Mouse (Mus musculus) MEL (cell line): Measurements from ENCODE around the gene Drc1. TPM values are rescaled to one million over a fixed set of nuclear protein-coding genes. Genes with fewer than 3 reads are reported as not detected.

ENCODE experiments used
- DNase-seq: peaks from one replicate; pipeline ENCODE4 v3.0.0; 2011; ENCODE audit warnings: low read depth, low spot score
- H3K27ac ChIP-seq: 2 replicates; pipeline ENCODE4 v1.5.1; 2012; ENCODE audit warnings: low read depth, mild to moderate bottlenecking, control low read depth, low read length, moderate library complexity; ENCODE audit not compliant: control insufficient read depth
- H3K27me3 ChIP-seq, 2 experiments: fragments of 150-350 bp in 1 of 2; sonication (generic) in 1 of 2; 2 replicates each; pipeline ENCODE4 v1.6.1; 2012; ENCODE audit warnings: low read length in 2 of 2, mild to moderate bottlenecking in 2 of 2, improper control_type of control experiment in 1 of 2, moderate library complexity in 1 of 2; ENCODE audit not compliant: insufficient read depth in 2 of 2, control insufficient read depth in 1 of 2
- H3K36me3 ChIP-seq, 2 experiments: 2 replicates each; pipeline ENCODE4 v1.6.1; 2012 to 2014; ENCODE audit warnings: low read length in 2 of 2, improper control_type of control experiment in 1 of 2, inconsistent platforms in 1 of 2, mild to moderate bottlenecking in 1 of 2; ENCODE audit not compliant: insufficient read depth in 2 of 2, control insufficient read depth in 1 of 2
- H3K4me1 ChIP-seq, 2 experiments: fragments of 150-350 bp in 1 of 2; sonication (generic) in 1 of 2; 2 replicates each; pipeline ENCODE4 v1.6.1; 2012; ENCODE audit warnings: low read length in 2 of 2, improper control_type of control experiment in 1 of 2, mild to moderate bottlenecking in 1 of 2; ENCODE audit not compliant: insufficient read depth in 2 of 2, control insufficient read depth in 1 of 2
- H3K4me3 ChIP-seq, 2 experiments: fragments of 150-350 bp in 1 of 2; sonication (generic) in 1 of 2; 2 replicates each; pipeline ENCODE4 v1.5.1; 2012; ENCODE audit warnings: low read depth in 2 of 2, low read length in 2 of 2, mild to moderate bottlenecking in 2 of 2, moderate library complexity in 2 of 2, control low read depth in 1 of 2, improper control_type of control experiment in 1 of 2; ENCODE audit not compliant: control insufficient read depth in 1 of 2, insufficient read depth in 1 of 2
- H3K79me2 ChIP-seq: 2 replicates; pipeline ENCODE4 v1.6.1; 2012; ENCODE audit warnings: mild to moderate bottlenecking, low read length, moderate library complexity; ENCODE audit not compliant: control insufficient read depth, poor library complexity, insufficient read depth
- H3K9ac ChIP-seq: 2 replicates; pipeline ENCODE4 v1.6.1; 2012; ENCODE audit warnings: low read depth, mild to moderate bottlenecking, control low read depth, low read length, moderate library complexity; ENCODE audit not compliant: control insufficient read depth, poor library complexity, severe bottlenecking
- H3K9me3 ChIP-seq: fragments of 150-350 bp; sonication (generic); replicated peaks from 2 replicates; pipeline ENCODE4 v1.6.1; 2012; ENCODE audit warnings: mild to moderate bottlenecking, low read length, improper control_type of control experiment, moderate library complexity; ENCODE audit not compliant: insufficient read depth
- BHLHE40 ChIP-seq: IDR thresholded peaks from 2 replicates; pipeline ENCODE4 v1.6.1; 2012; ENCODE audit warnings: low read depth, mild to moderate bottlenecking, inconsistent platforms, low read length, improper control_type of control experiment, borderline replicate concordance
- E2F4 ChIP-seq: IDR thresholded peaks from 2 replicates; pipeline ENCODE4 v1.6.1; 2011; ENCODE audit warnings: low read depth, low read length, improper control_type of control experiment, borderline replicate concordance
- EP300 ChIP-seq, 2 experiments: IDR thresholded peaks; 2 replicates each; pipeline ENCODE4 v1.6.1; 2011; ENCODE audit warnings: improper control_type of control experiment in 2 of 2, low read length in 2 of 2, low read depth in 1 of 2, mild to moderate bottlenecking in 1 of 2
- ETS1 ChIP-seq: IDR thresholded peaks from 2 replicates; pipeline ENCODE4 v1.6.1; 2012; ENCODE audit warnings: low read depth, mild to moderate bottlenecking, inconsistent platforms, low read length, improper control_type of control experiment, moderate library complexity
- GABPA ChIP-seq: IDR thresholded peaks from 2 replicates; pipeline ENCODE4 v1.6.1; 2012; ENCODE audit warnings: low read depth, mild to moderate bottlenecking, inconsistent platforms, low read length, improper control_type of control experiment, moderate library complexity
- HCFC1 ChIP-seq: IDR thresholded peaks from 2 replicates; pipeline ENCODE4 v1.6.1; 2012; ENCODE audit warnings: low read depth, mild to moderate bottlenecking, inconsistent platforms, low read length, improper control_type of control experiment, moderate library complexity
- JUND ChIP-seq: IDR thresholded peaks from 2 replicates; pipeline ENCODE4 v1.6.1; 2011; ENCODE audit warnings: low read depth, mild to moderate bottlenecking, improper control_type of control experiment, low read length
- MAX ChIP-seq: IDR thresholded peaks from 2 replicates; pipeline ENCODE4 v1.6.1; 2011; ENCODE audit warnings: low read length, improper control_type of control experiment
- MYB ChIP-seq: IDR thresholded peaks from 2 replicates; pipeline ENCODE4 v1.6.1; 2011; ENCODE audit warnings: mild to moderate bottlenecking, low read depth, low read length, improper control_type of control experiment
- MYC ChIP-seq: IDR thresholded peaks from 2 replicates; pipeline ENCODE4 v1.6.1; 2011; ENCODE audit warnings: low read depth, mild to moderate bottlenecking, low read length, improper control_type of control experiment, moderate library complexity
- NELFE ChIP-seq: IDR thresholded peaks from 2 replicates; pipeline ENCODE4 v1.6.1; 2011; ENCODE audit warnings: low read depth, low read length, improper control_type of control experiment
- POLR2A ChIP-seq, 2 experiments: IDR thresholded peaks; 2 replicates each; pipeline ENCODE4 v1.6.1; 2011 to 2012; ENCODE audit warnings: low read length in 2 of 2, mild to moderate bottlenecking in 2 of 2, control low read depth in 1 of 2, improper control_type of control experiment in 1 of 2, low read depth in 1 of 2, moderate library complexity in 1 of 2; ENCODE audit not compliant: control insufficient read depth in 1 of 2, insufficient read depth in 1 of 2, poor library complexity in 1 of 2
- POLR2AphosphoS2 ChIP-seq: IDR thresholded peaks from 2 replicates; pipeline ENCODE4 v1.6.1; 2011; ENCODE audit warnings: low read length, improper control_type of control experiment
- RAD21 ChIP-seq: IDR thresholded peaks from 2 replicates; pipeline ENCODE4 v1.6.1; 2011; ENCODE audit warnings: mild to moderate bottlenecking, low read depth, low read length, improper control_type of control experiment
- RCOR1 ChIP-seq: IDR thresholded peaks from 2 replicates; pipeline ENCODE4 v1.6.1; 2012; ENCODE audit warnings: low read depth, mild to moderate bottlenecking, inconsistent platforms, low read length, improper control_type of control experiment
- SMC3 ChIP-seq: IDR thresholded peaks from 2 replicates; pipeline ENCODE4 v1.6.1; 2011; ENCODE audit warnings: low read depth, low read length, improper control_type of control experiment
- TAL1 ChIP-seq: IDR thresholded peaks from 2 replicates; pipeline ENCODE4 v1.6.1; 2012; ENCODE audit warnings: mild to moderate bottlenecking, inconsistent platforms, low read length, moderate library complexity, mixed read lengths
- TBP ChIP-seq: IDR thresholded peaks from 2 replicates; pipeline ENCODE4 v1.8.0; 2011; ENCODE audit warnings: low read depth, low read length, improper control_type of control experiment
- TCF12 ChIP-seq: IDR thresholded peaks from 2 replicates; pipeline ENCODE4 v1.6.1; 2014; ENCODE audit warnings: low read depth, mild to moderate bottlenecking, inconsistent platforms, low read length, improper control_type of control experiment, moderate library complexity
- UBTF ChIP-seq: IDR thresholded peaks from 2 replicates; pipeline ENCODE4 v1.6.1; 2012; ENCODE audit warnings: low read depth, mild to moderate bottlenecking, inconsistent platforms, low read length, improper control_type of control experiment, moderate library complexity, borderline replicate concordance; ENCODE audit not compliant: insufficient read depth
- polyA plus RNA-seq, 2 experiments: library from polyadenylated mRNA; stranded (reverse) in 1 of 2; unstranded in 1 of 2; fragments of >175 nt in 1 of 2; fragments of >200 nt in 1 of 2; gene quantifications; 2 replicates each; pipeline versions ENCODE4 v1.2.1 to v1.2.4; 2012; ENCODE audit warnings: low replicate concordance in 2 of 2, low read depth in 1 of 2; ENCODE audit not compliant: insufficient read length in 2 of 2, insufficient read depth in 1 of 2, missing spikeins in 1 of 2
- total RNA-seq: library from RNA; depleted of rRNA; stranded (reverse); fragments of 300-350 nt; gene quantifications from 2 replicates; pipeline ENCODE4 v1.2.3, GENCODE M21; 2012

Gene Drc1
- total and polyA plus RNA-seq, 3 experiments, result not detected

GRCm38 (mm10) chr5:30278952-30279351 is 2.2 kb upstream of the Drc1 start:
- no peaks in the 10 kb centered on the region for H3K9me3 ChIP-seq
- no peaks in the 10 kb centered on the region for H3K36me3 ChIP-seq
- TF ChIP-seq EP300 (IDR thresholded peaks at IDR 0.05; ENCODE audit: low read depth in 1 of 2, low read length in 2 of 2) (no peak), SMC3 (no peak), TCF12 (no peak), UBTF (no peak), MYC (no peak), NELFE (no peak), JUND (no peak), MYB (no peak), BHLHE40 (no peak), E2F4 (no peak), RCOR1 (no peak), HCFC1 (no peak), MAX (no peak), TBP (no peak), ETS1 (no peak), TAL1 (no peak), POLR2A (IDR thresholded peaks at IDR 0.05; ENCODE audit: control insufficient read depth in 1 of 2, insufficient read depth in 1 of 2, low read depth in 1 of 2, low read length in 2 of 2, poor library complexity in 1 of 2) (no peak), POLR2AphosphoS2 (no peak), GABPA (no peak)

GRCm38 (mm10) chr5:30279446-30279845 is 1.7 kb upstream of the Drc1 start:
- Histone ChIP-seq H3K9ac (no peak overlapping the region), H3K4me3 (no peak overlapping the region), H3K27me3 (no peaks in the 10 kb centered on the region), H3K27ac (no peak overlapping the region), H3K79me2 (no peaks in the 10 kb centered on the region), H3K4me1 (no peaks in the 10 kb centered on the region), H3K9me3 (no peaks in the 10 kb centered on the region), H3K36me3 (no peaks in the 10 kb centered on the region)
- DNase-seq, result no peak
- no peak for TF ChIP-seq RAD21

More at GRCm38 (mm10) chr5:30278952-30279351, 2.2 kb upstream of the Drc1 start:
- Histone ChIP-seq H3K4me3 (no peak overlapping the region), H3K9ac (no peak overlapping the region), H3K27ac (no peak overlapping the region), H3K4me1 (no peaks in the 10 kb centered on the region), H3K27me3 (no peaks in the 10 kb centered on the region), H3K79me2 (no peaks in the 10 kb centered on the region)
- no peak for DNase-seq
